Mouse (Mus musculus) liver, embryonic 12.5 days (tissue): ENCODE measurements at regions not wholly inside any gene's neighbourhood (a gene's known extent, or its start where the extent isn't known, plus 50 kb on each side); places are given as distances from the start of the nearest gene placed in this dataset.
A peak's percentile ranks its signal among the peaks of the same experiment; 100 is the strongest.

Experiments
- ATAC-seq: fragments of 200-750 bp; cut with Nextera tagmentation; 2 replicates; pipeline ENCODE4 v1.8.0; 2017; ENCODE audit warnings: moderate number of reproducible peaks, mild to moderate bottlenecking, moderate library complexity
- H3K27ac ChIP-seq: fragments of 300-500 bp; sonication (generic); 2 replicates; pipeline ENCODE4 v1.5.1; 2016; ENCODE audit warnings: mild to moderate bottlenecking
- H3K27me3 ChIP-seq: fragments of 300-500 bp; sonication (generic); replicated peaks from 2 replicates; pipeline ENCODE4 v1.6.1; 2016; ENCODE audit warnings: mild to moderate bottlenecking, moderate library complexity
- H3K36me3 ChIP-seq: fragments of 300-500 bp; sonication (generic); 2 replicates; pipeline ENCODE4 v1.6.1; 2016; ENCODE audit warnings: mild to moderate bottlenecking, moderate library complexity
- H3K4me1 ChIP-seq: fragments of 300-500 bp; sonication (generic); 2 replicates; pipeline ENCODE4 v1.6.1; 2016
- H3K4me2 ChIP-seq: fragments of 300-500 bp; sonication (generic); 2 replicates; pipeline ENCODE4 v1.6.1; 2016; ENCODE audit warnings: mild to moderate bottlenecking, moderate library complexity
- H3K4me3 ChIP-seq: fragments of 300-500 bp; sonication (generic); 2 replicates; pipeline ENCODE4 v1.5.1; 2016; ENCODE audit warnings: mild to moderate bottlenecking, moderate library complexity
- H3K9ac ChIP-seq: fragments of 300-500 bp; sonication (generic); 2 replicates; pipeline ENCODE4 v1.6.1; 2016; ENCODE audit warnings: mild to moderate bottlenecking, moderate library complexity
- H3K9me3 ChIP-seq: fragments of 300-500 bp; sonication (generic); replicated peaks from 2 replicates; pipeline ENCODE4 v1.6.1; 2016; ENCODE audit warnings: mild to moderate bottlenecking, moderate library complexity
- WGBS: fragments of 180-500 bp; shearing (Covaris S2); methylation state at CpG from one replicate; pipeline ENCODE4 v1.1.7; 2016; ENCODE audit not compliant: insufficient replicate concordance; 5-methylcytosine and 5-hydroxymethylcytosine counted together

DNA sequence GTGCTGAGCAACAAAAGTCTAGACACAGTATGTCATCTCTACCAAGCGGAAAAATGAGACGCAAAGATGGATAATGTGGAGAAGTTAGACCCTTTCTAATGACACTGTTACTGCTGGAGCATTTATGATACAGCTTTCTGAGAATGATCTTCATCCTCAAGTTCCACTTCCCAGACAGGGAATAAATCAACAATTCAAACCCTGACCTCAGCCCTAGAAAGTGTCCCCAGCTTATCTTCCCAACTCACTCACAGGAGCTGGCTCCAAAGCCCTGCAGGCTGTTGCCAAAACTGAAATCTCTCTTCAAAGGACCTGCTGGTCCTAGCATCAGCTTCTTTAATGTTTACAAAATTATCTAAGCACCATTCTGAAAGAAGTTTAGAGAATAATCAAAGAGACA, 85.9 kb upstream of the Lmcd1 start:
- no peak overlapping the region for H3K9ac ChIP-seq
- H3K4me1 ChIP-seq = no peaks in the 10 kb centered on the region
- no peaks in the 10 kb centered on the region for H3K36me3 ChIP-seq
- no peak overlapping the region for H3K4me2 ChIP-seq
- H3K9me3 ChIP-seq = no peaks in the 10 kb centered on the region
- H3K27me3 ChIP-seq = no peaks in the 10 kb centered on the region
- no peak overlapping the region for H3K27ac ChIP-seq
- no peak for ATAC-seq
- H3K4me3 ChIP-seq = no peak overlapping the region
- WGBS = 93% methylated on average over 2 of the region's 2 CpGs

DNA sequence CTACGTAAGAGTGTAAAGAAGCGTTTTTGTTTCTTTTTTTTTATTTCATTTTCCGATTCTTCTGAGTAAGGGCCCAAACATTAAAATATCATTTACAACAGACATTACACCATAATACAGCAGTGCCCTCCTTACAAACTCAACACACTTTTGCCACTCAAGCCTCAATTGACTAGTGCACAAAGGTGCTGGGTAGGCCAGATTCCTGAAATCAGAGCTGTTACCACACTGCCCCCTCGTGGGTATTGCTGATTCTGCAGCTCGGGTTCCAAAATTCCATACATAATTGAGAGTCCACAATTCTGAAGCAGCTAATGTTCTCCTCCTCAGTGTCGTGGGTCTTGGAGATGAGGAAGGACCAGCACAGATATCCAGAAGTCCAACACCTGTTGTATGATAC, 82.5 kb upstream of the Lmcd1 start:
- Histone ChIP-seq H3K27me3 (no peaks in the 10 kb centered on the region), H3K4me3 (no peak overlapping the region), H3K4me1 (no peaks in the 10 kb centered on the region), H3K9me3 (no peaks in the 10 kb centered on the region), H3K4me2 (no peak overlapping the region), H3K36me3 (no peaks in the 10 kb centered on the region), H3K9ac (no peak overlapping the region), H3K27ac (no peak overlapping the region)
- WGBS = 49% methylated on average over 6 of the region's 6 CpGs
- no peak for ATAC-seq

- 8% methylated on average over 16 of the region's 16 CpGs for WGBS
- Histone ChIP-seq H3K36me3 (no peaks in the 10 kb centered on the region), H3K4me2 (no peak overlapping the region)
Measured at GRCm38 (mm10) chr6:112197445-112197844, 76.1 kb upstream of the Lmcd1 start.

DNA sequence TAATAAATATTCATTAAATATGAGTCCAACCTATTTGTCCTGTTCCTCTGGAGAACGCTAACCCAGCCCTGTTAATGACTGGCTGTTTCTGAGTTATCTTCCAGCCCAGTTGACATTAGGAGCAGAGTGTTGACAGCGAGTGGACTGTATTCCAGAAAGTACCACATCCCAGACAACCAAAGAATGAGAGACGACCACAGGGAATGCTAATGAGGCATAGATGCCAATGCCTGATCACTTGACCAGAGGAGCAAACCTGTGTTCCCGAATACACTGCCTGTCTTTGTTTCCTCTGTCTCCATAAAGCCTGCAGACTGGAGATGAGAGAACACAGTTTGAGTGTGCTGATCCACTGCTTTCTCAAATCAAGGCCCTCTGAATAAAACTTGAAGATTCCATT, 74.3 kb upstream of the Lmcd1 start:
- Histone ChIP-seq H3K27me3 (no peaks in the 10 kb centered on the region), H3K4me2 (no peak overlapping the region), H3K4me1 (no peaks in the 10 kb centered on the region), H3K9ac (no peak overlapping the region), H3K9me3 (no peaks in the 10 kb centered on the region), H3K27ac (no peak overlapping the region), H3K36me3 (no peaks in the 10 kb centered on the region), H3K4me3 (no peak overlapping the region)
- 57% methylated on average over 4 of the region's 4 CpGs for WGBS
- no peak for ATAC-seq

More at GRCm38 (mm10) chr6:112197445-112197844, 76.1 kb upstream of the Lmcd1 start:
- no peak overlapping the region for H3K4me3 ChIP-seq
- H3K27ac ChIP-seq = no peak overlapping the region
- H3K9ac ChIP-seq = no peak overlapping the region
- H3K4me1 ChIP-seq = no peaks in the 10 kb centered on the region
- no peak for ATAC-seq
- no peaks in the 10 kb centered on the region for H3K27me3 ChIP-seq
- H3K9me3 ChIP-seq = no peaks in the 10 kb centered on the region

DNA sequence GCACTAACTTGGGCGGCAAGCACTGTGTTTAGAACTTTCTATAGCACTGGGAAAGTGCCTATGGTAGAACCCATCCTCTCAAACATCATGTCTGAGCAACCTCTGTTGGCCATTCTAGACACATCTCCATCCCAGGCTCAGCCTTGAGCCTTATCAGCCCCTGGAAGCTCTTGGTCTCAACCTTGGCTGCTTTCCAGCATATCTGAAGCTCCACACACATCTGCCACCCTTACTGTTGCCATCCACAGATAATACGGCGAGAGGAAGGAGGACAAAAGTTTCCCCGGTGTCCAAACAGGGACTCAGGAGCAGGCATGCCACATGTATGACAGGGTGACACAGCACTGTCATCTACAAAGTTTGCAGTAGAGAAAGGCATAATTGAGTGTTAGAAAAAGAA, 71.4 kb upstream of the Lmcd1 start:
- Histone ChIP-seq H3K27me3 (no peaks in the 10 kb centered on the region), H3K9ac (no peak overlapping the region), H3K4me3 (no peak overlapping the region), H3K27ac (no peak overlapping the region), H3K36me3 (no peaks in the 10 kb centered on the region), H3K4me2 (no peak overlapping the region), H3K4me1 (no peaks in the 10 kb centered on the region), H3K9me3 (no peaks in the 10 kb centered on the region)
- 54% methylated on average over 4 of the region's 4 CpGs for WGBS
- ATAC-seq = no peak

DNA sequence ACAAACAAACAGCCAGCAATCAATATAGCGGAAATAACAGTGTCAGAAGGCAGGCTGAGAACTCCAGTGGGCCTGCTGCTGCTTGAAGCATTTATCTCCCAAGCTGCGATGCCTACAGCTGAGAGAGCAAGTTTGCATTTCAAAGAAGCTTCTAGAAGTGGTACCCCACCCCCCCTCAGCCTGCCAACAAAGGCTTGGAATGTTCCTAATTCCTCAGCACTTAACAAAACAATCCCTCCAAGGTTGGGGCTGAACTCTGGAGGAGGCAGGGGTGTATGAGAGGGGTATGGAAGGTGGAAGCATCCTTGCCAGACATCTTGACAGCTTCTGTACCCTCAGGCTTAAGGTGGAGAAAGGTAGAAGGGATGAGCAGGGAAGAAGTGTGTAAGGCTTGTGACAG, 70.2 kb upstream of the Lmcd1 start:
- no peak for ATAC-seq
- 14% methylated on average over 2 of the region's 2 CpGs for WGBS
- no peaks in the 10 kb centered on the region for H3K9me3 ChIP-seq

GRCm38 (mm10) chr6:112204956-112205355, 68.6 kb upstream of the Lmcd1 start:
- Histone ChIP-seq H3K27me3 (no peaks in the 10 kb centered on the region), H3K9me3 (no peaks in the 10 kb centered on the region), H3K4me3 (no peak overlapping the region), H3K36me3 (no peaks in the 10 kb centered on the region), H3K4me1 (no peaks in the 10 kb centered on the region), H3K9ac (no peak overlapping the region), H3K4me2 (no peak overlapping the region), H3K27ac (no peak overlapping the region)
- WGBS = 70% methylated on average over 2 of the region's 2 CpGs
- no peak for ATAC-seq

More for the DNA sequence above, 70.2 kb upstream of the Lmcd1 start:
- no peaks in the 10 kb centered on the region for H3K4me1 ChIP-seq
- no peak overlapping the region for H3K4me2 ChIP-seq
- no peak overlapping the region for H3K27ac ChIP-seq
- H3K27me3 ChIP-seq = no peaks in the 10 kb centered on the region
- H3K9ac ChIP-seq = no peak overlapping the region
- no peaks in the 10 kb centered on the region for H3K36me3 ChIP-seq
- no peak overlapping the region for H3K4me3 ChIP-seq

- no peak for ATAC-seq
- Histone ChIP-seq H3K9me3 (no peaks in the 10 kb centered on the region), H3K4me3 (no peak overlapping the region), H3K36me3 (no peaks in the 10 kb centered on the region), H3K4me2 (no peak overlapping the region), H3K27me3 (no peaks in the 10 kb centered on the region), H3K4me1 (no peaks in the 10 kb centered on the region), H3K27ac (no peak overlapping the region), H3K9ac (no peak overlapping the region)
- WGBS = 77% methylated on average over 11 of the region's 11 CpGs
Measured at GRCm38 (mm10) chr6:112205420-112205995, 68.0 kb upstream of the Lmcd1 start.

DNA sequence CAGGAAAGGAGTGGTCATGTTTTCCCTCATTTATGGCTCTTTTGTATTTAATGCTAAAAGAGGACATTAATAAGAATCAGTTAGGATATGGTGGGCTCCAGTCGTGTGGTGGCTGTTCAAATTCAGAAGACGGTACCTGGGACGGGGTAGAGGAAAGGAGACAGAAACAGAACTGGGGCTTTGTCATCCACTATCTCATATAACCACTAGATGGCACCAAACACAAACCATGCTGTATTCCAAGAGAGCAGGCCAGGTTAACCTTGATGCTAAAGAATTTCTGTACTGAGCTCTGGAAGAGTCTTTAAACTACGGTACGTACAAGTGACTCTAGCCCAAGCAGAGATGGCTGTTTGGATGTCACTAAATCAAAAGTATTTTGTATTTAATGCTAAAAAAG, 66.3 kb upstream of the Lmcd1 start:
- 36% methylated on average over 5 of the region's 5 CpGs for WGBS
- H3K27me3 ChIP-seq = no peaks in the 10 kb centered on the region
- H3K36me3 ChIP-seq = no peaks in the 10 kb centered on the region
- H3K4me2 ChIP-seq = no peak overlapping the region
- H3K27ac ChIP-seq = no peak overlapping the region
- H3K9ac ChIP-seq = no peak overlapping the region
- no peaks in the 10 kb centered on the region for H3K4me1 ChIP-seq
- no peak overlapping the region for H3K4me3 ChIP-seq
- H3K9me3 ChIP-seq = no peaks in the 10 kb centered on the region
- no peak for ATAC-seq

DNA sequence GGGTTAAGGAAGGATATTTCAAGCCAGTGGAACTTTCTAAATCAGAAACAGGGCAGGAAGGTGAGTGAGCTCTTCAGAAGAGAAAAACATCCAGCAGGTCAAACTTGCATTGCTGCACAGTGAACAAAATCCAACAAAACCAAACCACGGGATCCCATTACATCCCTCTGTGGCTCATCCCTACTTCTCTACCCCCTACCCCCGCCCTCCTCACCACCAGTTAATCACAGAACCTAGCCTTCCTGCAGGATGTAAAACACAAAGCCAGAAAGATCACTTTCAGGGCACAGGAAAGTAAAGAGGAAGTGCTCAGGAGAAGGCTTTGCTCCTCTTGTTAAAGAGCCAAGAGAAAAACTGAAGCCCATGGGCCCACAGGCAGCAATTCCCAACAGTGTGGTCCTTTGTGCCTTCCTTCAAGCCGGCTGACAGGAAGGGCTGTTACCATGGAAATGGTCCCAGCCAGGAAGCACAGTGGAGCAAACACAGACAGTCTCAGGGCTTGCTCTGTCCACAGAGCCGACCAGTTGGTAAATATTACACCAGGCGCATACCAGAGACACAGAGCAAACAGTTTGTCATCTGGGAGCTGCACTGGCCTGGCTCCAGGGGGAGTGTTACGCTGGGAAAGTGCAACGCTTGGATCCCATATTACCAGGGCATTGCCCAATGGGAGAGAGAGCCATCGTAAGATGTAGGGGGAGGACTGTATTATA, 63.2 kb upstream of the Lmcd1 start:
- Histone ChIP-seq H3K9me3 (no peaks in the 10 kb centered on the region), H3K4me3 (no peak overlapping the region), H3K27ac (no peak overlapping the region), H3K4me1 (no peaks in the 10 kb centered on the region), H3K4me2 (no peak overlapping the region), H3K27me3 (no peaks in the 10 kb centered on the region), H3K9ac (no peak overlapping the region), H3K36me3 (no peaks in the 10 kb centered on the region)
- WGBS = 25% methylated on average over 8 of the region's 8 CpGs
- peak; percentile 87 for ATAC-seq

DNA sequence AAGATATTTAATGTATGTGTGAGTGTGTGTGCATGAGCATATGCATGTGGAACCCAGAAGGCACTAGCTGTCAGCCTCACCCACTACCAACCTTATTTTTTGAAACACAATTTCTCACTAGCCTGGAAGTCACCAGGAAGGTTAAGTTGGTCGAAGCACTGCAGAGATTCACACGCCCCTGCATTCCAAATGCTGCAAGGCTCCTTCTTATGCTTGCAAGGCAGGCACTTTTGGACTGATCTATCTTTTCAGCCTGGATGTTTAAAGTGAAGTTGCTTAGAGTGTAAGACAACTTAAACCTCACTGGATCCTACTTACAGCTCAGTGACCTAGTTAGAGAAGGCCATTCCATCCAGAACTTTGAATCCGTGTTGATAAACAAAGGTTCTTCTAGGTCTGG, 56.7 kb upstream of the Lmcd1 start:
- no peaks in the 10 kb centered on the region for H3K27me3 ChIP-seq
- no peaks in the 10 kb centered on the region for H3K36me3 ChIP-seq
- H3K9me3 ChIP-seq = no peaks in the 10 kb centered on the region
- H3K9ac ChIP-seq = no peak overlapping the region
- ATAC-seq = no peak
- H3K4me2 ChIP-seq = no peak overlapping the region
- no peak overlapping the region for H3K4me3 ChIP-seq
- no peaks in the 10 kb centered on the region for H3K4me1 ChIP-seq
- H3K27ac ChIP-seq = no peak overlapping the region
- 64% methylated on average over 3 of the region's 3 CpGs for WGBS

- WGBS = 66% methylated on average over 1 of the region's 1 CpGs
- ATAC-seq = no peak
- no peaks in the 10 kb centered on the region for H3K9me3 ChIP-seq
Measured at GRCm38 (mm10) chr6:112218248-112218647, 55.3 kb upstream of the Lmcd1 start.

GRCm38 (mm10) chr6:112219641-112220040, 53.9 kb upstream of the Lmcd1 start:
- Histone ChIP-seq H3K9me3 (no peaks in the 10 kb centered on the region), H3K27ac (no peak overlapping the region), H3K36me3 (no peaks in the 10 kb centered on the region), H3K4me3 (no peak overlapping the region), H3K27me3 (no peaks in the 10 kb centered on the region), H3K9ac (no peak overlapping the region), H3K4me2 (no peak overlapping the region), H3K4me1 (no peaks in the 10 kb centered on the region)
- WGBS = 74% methylated on average over 7 of the region's 7 CpGs
- ATAC-seq = no peak

More at GRCm38 (mm10) chr6:112218248-112218647, 55.3 kb upstream of the Lmcd1 start:
- Histone ChIP-seq H3K36me3 (no peaks in the 10 kb centered on the region), H3K27ac (no peak overlapping the region), H3K4me1 (no peaks in the 10 kb centered on the region), H3K4me3 (no peak overlapping the region), H3K9ac (no peak overlapping the region), H3K4me2 (no peak overlapping the region), H3K27me3 (no peaks in the 10 kb centered on the region)
